Mouse (Mus musculus) Patski (cell line): ENCODE measurements at regions not wholly inside any gene's neighbourhood (a gene's known extent, or its start where the extent isn't known, plus 50 kb on each side); places are given as distances from the start of the nearest gene placed in this dataset.

ENCODE experiments used
- ATAC-seq: fragments of 100-300 bp; one replicate; pipeline ENCODE4 v1.8.0; 2021
- CTCF ChIA-PET: fragments of 350-600 bp; sonication (Branson Sonifier 250); formaldehyde crosslinking; loops from one replicate; lab custom pipeline; 2022; ENCODE audit warnings: inconsistent platforms; lab: Charles Lee
- POLR2A ChIA-PET: fragments of 350-600 bp; sonication (Branson Sonifier 250); formaldehyde crosslinking; loops from one replicate; lab custom pipeline; 2022; ENCODE audit warnings: antibody characterized with exemption, inconsistent platforms; lab: Charles Lee
- DNase-seq: peaks from one replicate; pipeline ENCODE4 v3.0.0-alpha.2; 2011; ENCODE audit warnings: low read depth, low spot score
- H3K27me3 ChIP-seq: fragments of 371-371 bp; one replicate; pipeline ENCODE4 v1.5.1; 2021
- CTCF ChIP-seq: fragments of 100-300 bp; IDR thresholded peaks from one replicate; pipeline ENCODE4 v1.5.1; 2021
- in situ Hi-C: fragments of 300-500 bp; cut with MboI; formaldehyde crosslinking; loops from 3 replicates; pipeline ENCODE4 v1.11.1; 2018; ENCODE audit warnings: low pct_unique_long_range_greater_than_20kb, mixed read lengths

- no peak for DNase-seq
- ATAC-seq, result no peak
- CTCF ChIA-PET, result no interaction called here
- POLR2A ChIA-PET, result interaction anchor here (0.6 kb wide), 1 partner anchor 113 kb away, joined by 3 read pairs; no protein-coding TSS in a partner anchor
- no peaks in the 10 kb centered on the region for H3K27me3 ChIP-seq
- no peak for TF ChIP-seq CTCF
- in situ Hi-C loops, result no loop called here
These were observed 175.6 kb upstream of the Gm11232 start for GRCm38 (mm10) chr4:71933240-71933986.

GRCm38 (mm10) chr4:71932818-71933217 is 175.1 kb upstream of the Gm11232 start:
- no peaks in the 10 kb centered on the region for H3K27me3 ChIP-seq
- in situ Hi-C loops, result no loop called here
- no peak for ATAC-seq
- DNase-seq, result no peak
- TF ChIP-seq CTCF, result no peak
- ChIA-PET CTCF (no interaction called here), POLR2A (interaction anchor here (0.6 kb wide), 1 partner anchor 114 kb away, joined by 3 read pairs; no protein-coding TSS in a partner anchor)

GRCm38 (mm10) chr4:71911551-71911950 is 153.8 kb upstream of the Gm11232 start:
- H3K27me3 ChIP-seq, result no peaks in the 10 kb centered on the region
- no peak for TF ChIP-seq CTCF
- ATAC-seq (no peak), DNase-seq (no peak)
- ChIA-PET CTCF (no interaction called here), POLR2A (no interaction called here)
- in situ Hi-C loops, result no loop called here

- no peaks in the 10 kb centered on the region for H3K27me3 ChIP-seq
- no peak for DNase-seq
- in situ Hi-C loops, result no loop called here
- POLR2A ChIA-PET, result no interaction called here
- CTCF ChIA-PET, result interaction anchor here (0.5 kb wide), 1 partner anchor 245 kb away, joined by 4 read pairs; no protein-coding TSS in a partner anchor
- no peak for ATAC-seq
- TF ChIP-seq CTCF, result no peak
These were observed 117.9 kb upstream of the Gm11232 start for GRCm38 (mm10) chr4:71875651-71876050.

- DNase-seq (no peak), ATAC-seq (no peak)
- no peak for TF ChIP-seq CTCF
- ChIA-PET CTCF (no interaction called here), POLR2A (no interaction called here)
- in situ Hi-C loops, result no loop called here
- no peaks in the 10 kb centered on the region for H3K27me3 ChIP-seq
These were observed 109.2 kb upstream of the Gm11232 start for GRCm38 (mm10) chr4:71866948-71867347.

GRCm38 (mm10) chr4:71841833-71842232 is 84.1 kb upstream of the Gm11232 start:
- ATAC-seq (no peak), DNase-seq (no peak)
- ChIA-PET CTCF (no interaction called here), POLR2A (no interaction called here)
- no peaks in the 10 kb centered on the region for H3K27me3 ChIP-seq
- in situ Hi-C loops, result no loop called here
- TF ChIP-seq CTCF, result no peak

GRCm38 (mm10) chr4:71840774-71841146 is 83.0 kb upstream of the Gm11232 start:
- ATAC-seq (no peak), DNase-seq (no peak)
- ChIA-PET CTCF (no interaction called here), POLR2A (no interaction called here)
- TF ChIP-seq CTCF, result no peak
- H3K27me3 ChIP-seq, result no peaks in the 10 kb centered on the region
- in situ Hi-C loops, result no loop called here

- CTCF ChIA-PET, result no interaction called here
- in situ Hi-C loops, result no loop called here
- H3K27me3 ChIP-seq, result no peaks in the 10 kb centered on the region
- ATAC-seq, result no peak
- POLR2A ChIA-PET, result no interaction called here
- TF ChIP-seq CTCF, result no peak
- no peak for DNase-seq
These were observed 82.3 kb upstream of the Gm11232 start for GRCm38 (mm10) chr4:71839803-71840773.

- ChIA-PET POLR2A (no interaction called here), CTCF (no interaction called here)
- DNase-seq, result no peak
- in situ Hi-C loops, result no loop called here
- TF ChIP-seq CTCF, result no peak
- no peak for ATAC-seq
- H3K27me3 ChIP-seq, result no peaks in the 10 kb centered on the region
These were observed 81.5 kb upstream of the Gm11232 start for GRCm38 (mm10) chr4:71839134-71839802.

- CTCF ChIA-PET, result no interaction called here
- TF ChIP-seq CTCF, result no peak
- POLR2A ChIA-PET, result no interaction called here
- in situ Hi-C loops, result no loop called here
- DNase-seq (no peak), ATAC-seq (no peak)
- no peaks in the 10 kb centered on the region for H3K27me3 ChIP-seq
These were observed 78.0 kb upstream of the Gm11232 start for GRCm38 (mm10) chr4:71835737-71836136.
